In genomic region chr10:67461321-67461720, GRCm38 (mm10) we compare ENCODE assay signal across 16 mouse cellular contexts.
"Had no signal": no experiment of that assay in that cellular context is flagged by ENCODE, and none has a peak within 500 bp of the region (broad histone marks: within the 10 kb centered on the region; RNA-seq: fewer than 3 reads in every experiment).

No protein-coding gene starts in this region.

- H3K4me1 ChIP-seq: liver, embryonic 13.5 days had no signal

- H3K4me3 ChIP-seq: layer of hippocampus, adult 2 months; limb, embryonic 12.5 days; liver, embryonic 13.5 days; midbrain, embryonic 10.5 days; myocyte; neural tube, embryonic 12.5 days had no signal

- H3K36me3 ChIP-seq: limb, embryonic 12.5 days; liver, embryonic 13.5 days; midbrain, embryonic 10.5 days; neural tube, embryonic 12.5 days had no signal

- H3K4me2 ChIP-seq: limb, embryonic 12.5 days; liver, embryonic 13.5 days; neural tube, embryonic 12.5 days had no signal

- H3K9me3 ChIP-seq: limb, embryonic 12.5 days; liver, embryonic 13.5 days; midbrain, embryonic 10.5 days; neural tube, embryonic 12.5 days had no signal

- H3K27ac ChIP-seq: layer of hippocampus, adult 2 months; limb, embryonic 12.5 days; liver, embryonic 13.5 days; midbrain, embryonic 10.5 days; neural tube, embryonic 12.5 days had no signal

- DNase-seq: kidney, postnatal 10 days; kidney, postnatal 4 days; liver; liver, embryonic 13.5 days; liver, postnatal 0 days; midbrain, embryonic 14.5 days; retina, postnatal 1 day; right cerebral cortex, postnatal 4 days; spleen, adult 18-20 months; thymus, adult 2 months; thymus, postnatal 25 days had no signal

- H3K9ac ChIP-seq: limb, embryonic 12.5 days; liver, embryonic 13.5 days; liver, postnatal 0 days; neural tube, embryonic 12.5 days had no signal

- ATAC-seq: liver, postnatal 0 days had no signal

- H3K27me3 ChIP-seq: limb, embryonic 12.5 days; liver, embryonic 13.5 days; neural tube, embryonic 12.5 days had no signal
